Mouse (Mus musculus): ENCODE results near the gene Tmem145.
"Not testable (repeated sequence)": the region's sequence is repeated elsewhere in the genome, so short reads cannot be mapped to it uniquely, and the experiment has no call there.

Gene Tmem145

DNA sequence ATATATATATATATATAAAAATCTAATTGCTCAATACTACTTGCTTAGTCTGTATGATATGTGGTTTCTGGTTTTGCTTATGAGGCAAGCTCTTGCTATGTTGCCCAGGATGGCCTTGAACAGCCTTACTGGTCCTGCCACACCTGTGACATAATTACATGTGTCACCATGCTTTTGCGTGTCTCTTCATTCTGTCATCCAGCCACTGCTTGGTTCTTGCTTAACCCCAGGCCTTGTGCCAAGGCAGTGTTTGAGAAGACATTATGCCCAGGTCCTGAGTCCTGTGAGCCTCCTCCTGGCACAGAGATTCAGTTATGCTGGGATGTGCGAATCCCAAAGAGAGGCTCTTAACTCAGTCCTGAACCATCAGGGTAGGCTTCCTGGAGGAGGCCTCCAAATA, 17.3 kb downstream of the Tmem145 start:
- DNase-seq: no peak

GRCm38 (mm10) chr7:25325431-25325830, 19.5 kb downstream of the Tmem145 start:
- not testable (repeated sequence) for DNase-seq

GRCm38 (mm10) chr7:25326233-25326632, 20.3 kb downstream of the Tmem145 start:
- no peak for DNase-seq

DNA sequence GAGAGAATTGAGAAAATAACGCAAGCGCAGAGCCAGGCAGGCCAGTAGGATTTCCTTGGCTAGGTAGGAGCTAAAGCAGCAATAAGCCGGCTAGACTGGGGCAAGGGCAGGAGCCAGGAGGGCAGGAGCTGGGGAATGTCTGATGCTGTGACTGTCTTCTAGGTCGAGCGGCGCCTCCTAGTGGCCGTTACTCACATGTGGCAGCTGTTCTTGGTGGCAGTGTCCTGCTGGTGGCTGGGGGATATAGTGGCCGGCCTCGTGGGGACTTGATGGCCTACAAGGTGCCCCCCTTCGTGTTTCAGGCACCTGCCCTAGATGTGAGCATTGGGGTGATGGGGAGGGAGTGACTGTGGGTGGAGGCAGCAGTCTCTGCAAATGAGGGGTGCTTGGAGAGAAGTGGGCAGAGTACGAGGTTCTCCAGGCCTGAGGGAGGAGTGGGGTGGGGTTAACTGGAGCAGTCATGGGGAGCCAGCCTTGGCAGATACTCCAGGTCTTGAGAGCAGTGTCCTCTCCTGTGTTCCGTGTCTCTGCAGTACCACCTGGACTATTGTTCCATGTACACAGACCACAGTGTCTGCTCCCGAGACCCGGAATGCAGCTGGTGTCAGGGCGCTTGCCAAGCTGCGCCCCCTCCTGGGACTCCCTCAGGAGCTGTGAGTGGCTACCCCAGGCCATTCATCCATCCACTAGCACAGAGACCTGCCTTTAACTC, 27.8 kb downstream of the Tmem145 start:
- peak; percentile 81 for DNase-seq

DNA sequence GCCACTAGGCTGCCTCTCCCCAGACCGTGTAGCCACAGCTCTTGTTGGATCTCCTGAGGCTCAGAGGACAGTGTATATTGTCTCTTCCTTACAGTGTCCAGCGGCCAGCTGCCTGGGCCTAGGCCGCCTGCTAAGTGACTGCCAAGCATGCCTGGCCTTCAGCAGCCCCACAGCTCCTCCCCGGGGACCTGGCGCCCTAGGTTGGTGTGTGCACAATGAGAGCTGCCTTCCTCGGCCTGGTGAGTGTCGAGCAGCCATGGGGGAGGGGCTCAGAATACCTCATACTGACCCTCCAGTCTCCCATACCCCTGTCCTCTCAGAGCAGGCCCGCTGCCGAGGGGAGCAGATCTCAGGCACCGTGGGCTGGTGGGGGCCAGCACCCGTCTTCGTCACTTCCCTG, 28.6 kb downstream of the Tmem145 start:
- DNase-seq: no peak

GRCm38 (mm10) chr7:25339329-25339728, 33.4 kb downstream of the Tmem145 start:
- no peak for DNase-seq

DNA sequence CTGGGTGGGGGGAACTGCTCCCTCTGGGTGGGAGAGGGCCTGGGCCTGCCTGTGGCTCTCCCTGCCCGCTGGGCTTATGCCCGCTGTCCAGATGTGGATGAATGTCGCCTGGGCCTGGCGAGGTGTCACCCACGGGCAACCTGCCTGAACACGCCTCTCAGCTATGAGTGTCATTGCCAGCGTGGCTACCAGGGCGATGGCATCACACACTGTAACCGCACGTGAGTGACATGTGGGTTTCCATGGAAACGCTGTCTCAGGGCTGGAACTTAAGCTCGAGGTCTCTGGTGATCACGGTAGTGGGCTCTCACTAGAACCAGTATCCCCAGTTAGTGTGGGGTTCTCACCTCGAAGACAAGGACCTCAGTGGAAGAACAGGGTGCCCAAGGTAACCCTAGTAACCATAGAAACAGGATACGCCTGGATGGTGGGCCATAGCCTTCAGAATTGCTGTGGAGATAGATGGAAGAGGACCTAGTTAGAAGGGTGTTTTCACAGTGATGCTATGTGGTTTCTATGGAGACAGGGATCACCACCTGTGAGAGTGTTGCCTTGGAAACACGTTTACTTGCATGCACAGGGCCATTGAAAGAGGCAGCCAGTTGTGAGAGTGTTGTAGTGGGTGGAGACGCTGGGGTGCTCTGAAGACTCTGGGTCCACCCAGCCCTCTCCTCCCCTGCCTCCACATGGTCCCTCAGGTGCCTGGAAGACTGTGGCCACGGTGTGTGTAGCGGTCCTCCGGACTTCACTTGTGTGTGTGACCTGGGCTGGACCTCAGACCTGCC, 35.3 kb downstream of the Tmem145 start:
- no peak for DNase-seq

DNA sequence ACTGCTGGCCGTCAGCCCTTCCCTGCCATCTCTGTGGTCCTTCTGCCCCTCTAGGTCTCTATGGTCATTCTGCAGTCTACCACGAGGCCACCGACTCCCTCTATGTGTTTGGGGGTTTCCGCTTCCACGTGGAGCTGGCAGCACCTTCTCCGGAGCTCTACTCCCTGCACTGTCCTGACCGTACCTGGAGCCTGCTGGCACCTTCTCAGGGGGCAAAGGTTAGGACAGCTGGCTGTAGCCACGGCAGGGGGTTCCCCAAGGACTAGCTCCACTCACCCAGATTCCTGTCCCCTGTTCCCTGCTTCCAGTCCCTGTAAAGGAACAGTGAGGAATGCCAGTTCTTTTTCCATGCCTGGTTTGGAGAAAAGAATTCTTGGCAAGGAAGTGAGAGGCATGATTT, 43.0 kb downstream of the Tmem145 start:
- no peak for DNase-seq

DNA sequence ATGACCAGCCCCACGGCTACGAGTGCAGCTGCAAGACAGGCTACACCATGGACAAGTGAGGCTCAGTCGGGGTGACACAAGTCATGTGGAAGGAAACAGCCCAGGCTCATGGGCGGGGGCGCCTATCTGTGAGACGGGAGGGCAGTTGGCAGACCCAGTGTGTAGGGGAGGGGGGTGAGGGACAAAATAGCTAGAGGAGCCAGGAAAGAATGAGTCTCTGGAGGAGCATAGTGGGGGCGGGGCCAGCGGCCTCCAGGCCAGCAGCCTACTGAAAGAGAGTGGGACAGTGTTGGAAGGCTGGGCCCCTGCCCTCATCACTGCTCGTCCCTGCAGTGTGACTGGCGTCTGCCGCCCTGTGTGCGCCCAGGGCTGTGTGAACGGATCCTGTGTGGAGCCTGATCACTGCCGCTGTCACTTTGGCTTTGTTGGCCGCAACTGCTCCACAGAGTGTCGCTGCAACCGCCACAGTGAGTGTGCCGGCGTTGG, 52.9 kb downstream of the Tmem145 start:
- DNase-seq: no peak

DNA sequence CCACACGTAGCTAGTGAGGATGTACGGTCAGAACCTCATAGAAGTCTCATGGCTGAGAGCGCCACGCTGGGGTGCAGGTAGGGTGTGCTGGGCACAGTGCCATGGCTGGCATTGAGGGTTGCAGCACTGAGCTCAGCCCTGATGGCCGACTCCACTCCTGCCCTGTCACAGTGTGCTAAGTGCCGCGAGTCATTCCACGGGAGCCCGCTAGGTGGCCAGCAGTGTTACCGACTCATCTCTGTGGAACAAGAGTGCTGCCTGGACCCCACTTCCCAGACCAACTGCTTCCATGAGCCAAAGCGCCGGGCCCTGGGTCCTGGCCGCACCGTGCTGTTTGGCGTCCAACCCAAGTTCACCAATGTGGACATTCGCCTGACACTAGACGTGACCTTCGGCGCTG, 57.2 kb downstream of the Tmem145 start:
- no peak for DNase-seq

- DNase-seq: no peak
Measured at GRCm38 (mm10) chr7:25363632-25364031, 57.7 kb downstream of the Tmem145 start.
